Mouse (Mus musculus) testis, adult 2 months (tissue): ENCODE results near the gene Hist1h3g. TPM values are rescaled to one million over a fixed set of nuclear protein-coding genes. Genes with fewer than 3 reads are reported as not detected.
"Not testable (repeated sequence)": the region's sequence is repeated elsewhere in the genome, so short reads cannot be mapped to it uniquely, and the experiment has no call there.

Experiments
- H3K27ac ChIP-seq: fragments of 200-500 bp; 2 replicates; pipeline ENCODE4 v1.5.1; 2012; ENCODE audit warnings: low read depth, low read length; ENCODE audit not compliant: control insufficient read depth, insufficient read depth
- H3K27me3 ChIP-seq: fragments of 200-500 bp; 2 replicates; pipeline ENCODE4 v1.6.1; 2012; ENCODE audit warnings: mild to moderate bottlenecking, low read length, moderate library complexity; ENCODE audit not compliant: control insufficient read depth, insufficient read depth
- H3K36me3 ChIP-seq: fragments of 200-500 bp; 2 replicates; pipeline ENCODE4 v1.6.1; 2012; ENCODE audit warnings: mild to moderate bottlenecking, low read length; ENCODE audit not compliant: control insufficient read depth, insufficient read depth
- H3K4me1 ChIP-seq: fragments of 200-500 bp; 2 replicates; pipeline ENCODE4 v1.6.1; 2012; ENCODE audit warnings: low read length; ENCODE audit not compliant: control insufficient read depth, insufficient read depth
- H3K4me3 ChIP-seq: fragments of 200-500 bp; 2 replicates; pipeline ENCODE4 v1.5.1; 2012; ENCODE audit warnings: low read depth, mild to moderate bottlenecking, low read length, moderate library complexity, mixed read lengths; ENCODE audit not compliant: control insufficient read depth
- CTCF ChIP-seq: fragments of 200-500 bp; IDR thresholded peaks from 2 replicates; pipeline ENCODE4 v1.5.1; 2012; ENCODE audit warnings: low read depth, mild to moderate bottlenecking, inconsistent platforms, low read length, moderate library complexity; ENCODE audit not compliant: control insufficient read depth, insufficient read depth, insufficient replicate concordance
- POLR2A ChIP-seq: fragments of 200-500 bp; IDR thresholded peaks from 2 replicates; pipeline ENCODE4 v1.6.1; 2012; ENCODE audit warnings: low read depth, mild to moderate bottlenecking, inconsistent platforms, low read length, moderate library complexity; ENCODE audit not compliant: control insufficient read depth
- polyA plus RNA-seq: library from polyadenylated mRNA; depleted of rRNA; stranded (reverse); fragments of >200 nt; gene quantifications from 2 replicates; pipeline ENCODE4 v1.2.3, GENCODE M21; 2012

The Hist1h3g gene
- polyA plus RNA-seq, 1 experiment, result 1.3 TPM

DNA sequence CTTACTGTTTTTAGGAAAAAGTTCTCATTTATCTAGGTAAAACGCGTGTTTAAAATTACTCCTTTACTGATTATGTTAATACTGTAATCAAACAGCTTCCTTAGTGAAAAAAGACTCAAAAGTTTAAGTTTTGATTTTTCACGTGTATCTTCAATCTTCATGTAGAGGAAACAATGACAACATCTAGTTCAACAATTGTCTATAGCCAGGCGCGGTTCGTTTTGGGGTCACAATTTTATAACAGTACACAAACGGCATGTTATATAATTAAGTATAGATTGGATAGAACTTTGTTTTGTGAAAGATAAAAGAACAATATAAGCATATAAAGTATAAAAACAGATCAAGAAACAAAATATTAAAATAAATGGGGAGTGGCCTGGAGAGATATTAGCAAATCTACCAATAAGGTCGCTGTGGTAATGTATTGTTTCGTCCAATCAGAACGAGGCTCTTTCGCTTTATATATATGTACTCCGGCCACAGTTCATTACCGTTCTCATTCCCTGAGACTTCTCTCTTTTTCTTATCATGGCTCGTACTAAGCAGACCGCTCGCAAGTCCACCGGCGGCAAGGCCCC lies 40.1 kb downstream of the Hist1h3g start, which contains the start of gene Hist1h3d:
TSS of gene Hist1h3d (plus strand) at position 493 of the 581 bp plus-strand sequence.
- Histone ChIP-seq H3K27ac (0 out of 2 replicates have a peak within 1 kb of the TSS, but pooled peaks have one; percentile 29), H3K27me3 (no peaks in the 10 kb centered on the region; the same call in 1 of the 2 replicates), H3K4me3 (peak within 1 kb of the TSS; percentile 47), H3K4me1 (peaks cover 4% of the 10 kb centered on the region), H3K36me3 (no peaks in the 10 kb centered on the region)
- TF ChIP-seq CTCF, result no peak
- TF ChIP-seq POLR2A, result no peak

DNA sequence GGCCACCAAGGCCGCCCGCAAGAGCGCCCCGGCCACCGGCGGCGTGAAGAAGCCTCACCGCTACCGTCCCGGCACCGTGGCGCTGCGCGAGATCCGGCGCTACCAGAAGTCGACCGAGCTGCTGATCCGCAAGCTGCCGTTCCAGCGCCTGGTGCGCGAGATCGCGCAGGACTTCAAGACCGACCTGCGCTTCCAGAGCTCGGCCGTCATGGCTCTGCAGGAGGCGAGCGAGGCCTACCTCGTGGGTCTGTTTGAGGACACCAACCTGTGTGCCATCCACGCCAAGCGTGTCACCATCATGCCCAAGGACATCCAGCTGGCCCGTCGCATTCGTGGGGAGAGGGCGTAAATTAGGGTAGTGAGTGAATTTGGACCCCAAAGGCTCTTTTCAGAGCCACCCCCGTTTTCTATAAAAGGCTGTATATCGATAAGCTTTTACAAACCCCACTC lies 40.7 kb downstream of the Hist1h3g start:
- H3K27ac ChIP-seq, H3K4me1 ChIP-seq, H3K27me3 ChIP-seq, H3K36me3 ChIP-seq: not testable (repeated sequence)
- H3K4me3 ChIP-seq, result peak overlapping the region; percentile 47

DNA sequence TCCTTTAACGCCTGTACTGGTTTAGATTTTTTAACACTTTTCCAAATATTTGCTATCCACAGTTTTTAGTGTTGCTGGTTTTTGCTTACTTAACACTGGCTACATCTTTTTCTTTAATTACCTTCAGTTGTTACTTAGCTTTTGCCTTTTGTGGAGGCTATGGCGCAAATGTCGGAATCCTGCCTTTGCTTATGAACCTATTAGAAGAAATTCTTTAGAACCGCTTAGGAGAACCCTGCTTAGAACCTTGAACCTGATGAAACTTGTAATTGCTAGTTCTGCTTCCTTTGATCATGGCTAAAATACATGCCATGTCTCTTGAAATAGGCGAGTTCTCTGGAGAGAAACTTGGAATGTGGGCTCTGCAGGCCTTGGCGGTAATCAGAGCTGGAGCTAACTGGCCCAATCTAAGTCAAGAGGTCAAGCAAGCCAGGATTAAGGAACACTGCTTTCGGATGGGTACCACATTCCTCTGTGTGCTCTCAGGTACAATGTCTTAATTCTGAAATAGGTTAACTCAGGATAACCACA lies 41.2 kb downstream of the Hist1h3g start:
- Histone ChIP-seq H3K4me1 (peaks cover 6% of the 10 kb centered on the region), H3K27ac (no peak overlapping the region), H3K36me3 (no peaks in the 10 kb centered on the region), H3K27me3 (no peaks in the 10 kb centered on the region; the same call in 1 of the 2 replicates), H3K4me3 (no peak overlapping the region)
- no peak for TF ChIP-seq CTCF
- no peak for TF ChIP-seq POLR2A

DNA sequence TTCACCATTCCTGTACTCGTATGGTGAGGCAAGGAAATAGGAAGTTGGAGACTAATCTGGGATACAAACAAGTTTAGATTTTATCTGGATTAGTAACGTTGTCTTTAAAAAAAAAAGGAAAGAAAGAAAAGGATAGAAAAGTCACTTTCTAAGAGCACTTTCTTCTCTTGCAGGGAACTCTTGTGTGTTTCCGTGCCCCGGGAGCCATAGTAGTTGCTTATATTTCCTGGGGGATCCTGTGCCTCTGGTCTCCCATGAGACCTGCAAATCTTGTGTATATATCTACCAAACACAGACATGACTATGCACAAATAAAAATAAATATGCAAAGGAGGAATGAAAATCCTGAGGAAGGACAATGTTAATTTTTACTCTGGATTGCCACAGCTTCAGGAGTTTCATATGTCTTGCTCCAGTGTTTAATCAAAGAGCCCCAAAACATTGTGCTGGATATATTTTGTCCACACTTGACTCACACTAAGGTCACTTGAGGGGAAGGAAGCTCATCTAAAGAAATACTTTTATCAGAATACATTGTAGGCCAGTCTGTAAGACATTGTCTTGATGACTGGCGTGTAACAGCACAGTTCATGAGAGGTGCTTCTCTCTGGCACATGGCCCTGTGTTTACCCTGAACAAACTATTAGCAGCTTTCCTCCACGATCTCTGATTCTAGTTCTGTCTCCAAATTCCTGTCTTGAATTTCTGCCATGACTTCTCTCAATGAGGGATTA lies 41.9 kb downstream of the Hist1h3g start:
- H3K27ac ChIP-seq, result no peak overlapping the region
- TF ChIP-seq CTCF, result no peak
- no peak for TF ChIP-seq POLR2A

DNA sequence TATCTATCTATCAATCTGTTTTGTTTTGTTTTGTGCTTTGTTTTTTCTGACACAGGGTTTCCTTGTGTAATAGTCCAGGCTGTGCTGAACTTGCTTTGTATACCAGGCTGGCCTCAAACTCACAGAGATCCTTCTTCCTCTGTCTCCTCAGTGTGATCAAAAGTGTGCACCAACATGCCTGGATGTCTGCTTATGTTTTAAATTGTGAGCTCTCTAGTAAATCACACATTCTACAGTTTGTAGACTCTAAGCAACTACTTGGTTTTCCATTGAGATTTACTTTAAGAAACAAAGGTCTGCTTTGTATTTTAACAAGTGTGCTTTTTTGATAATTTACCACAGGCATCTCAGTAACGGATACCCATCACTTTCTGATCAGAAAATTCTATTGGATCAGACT lies 42.6 kb downstream of the Hist1h3g start:
- TF ChIP-seq CTCF, result no peak
- no peak for TF ChIP-seq POLR2A
- Histone ChIP-seq H3K36me3 (no peaks in the 10 kb centered on the region), H3K4me1 (peaks cover 6% of the 10 kb centered on the region), H3K4me3 (no peak overlapping the region), H3K27ac (no peak overlapping the region), H3K27me3 (no peaks in the 10 kb centered on the region; the same call in 1 of the 2 replicates)

More for the DNA sequence above, 41.9 kb downstream of the Hist1h3g start:
- Histone ChIP-seq H3K27me3 (no peaks in the 10 kb centered on the region; the same call in 1 of the 2 replicates), H3K4me3 (no peak overlapping the region), H3K36me3 (no peaks in the 10 kb centered on the region), H3K4me1 (peaks cover 6% of the 10 kb centered on the region)

DNA sequence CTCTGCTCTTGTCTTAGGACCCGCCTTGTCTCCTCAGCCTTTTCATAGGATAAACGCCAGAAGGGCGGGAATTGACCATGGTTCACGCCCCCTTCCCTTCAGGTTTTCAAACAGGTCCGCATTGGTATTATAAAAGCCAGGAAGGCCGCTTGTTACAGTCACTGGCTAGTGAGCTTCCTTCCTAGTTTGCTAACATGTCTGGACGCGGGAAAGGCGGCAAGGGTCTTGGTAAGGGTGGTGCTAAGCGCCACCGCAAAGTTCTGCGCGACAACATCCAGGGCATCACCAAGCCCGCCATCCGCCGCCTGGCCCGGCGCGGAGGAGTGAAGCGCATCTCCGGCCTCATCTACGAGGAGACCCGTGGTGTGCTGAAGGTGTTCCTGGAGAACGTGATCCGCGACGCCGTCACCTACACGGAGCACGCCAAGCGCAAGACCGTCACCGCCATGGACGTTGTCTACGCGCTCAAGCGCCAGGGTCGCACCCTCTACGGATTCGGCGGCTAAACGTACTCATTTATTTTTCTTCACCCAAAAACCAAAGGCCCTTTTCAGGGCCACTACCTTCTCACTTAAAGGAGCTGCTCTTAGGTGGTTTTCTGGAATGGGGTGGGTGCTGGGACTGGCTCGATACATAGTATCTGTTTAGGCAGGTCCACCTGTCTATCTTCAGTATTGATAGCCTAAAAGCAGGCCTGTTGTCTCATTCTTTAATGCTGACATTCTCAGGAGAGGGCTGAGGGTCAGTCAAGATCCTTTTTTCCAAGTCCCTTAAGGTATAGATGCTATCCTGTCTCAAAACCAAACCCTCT lies 46.4 kb downstream of the Hist1h3g start, which contains the start of gene Hist1h4d:
TSS of gene Hist1h4d (plus strand) at position 191 of the 811 bp plus-strand sequence.
- Histone ChIP-seq H3K27me3 (no peaks in the 10 kb centered on the region; the same call in 1 of the 2 replicates), H3K36me3 (no peaks in the 10 kb centered on the region), H3K4me3 (peak within 1 kb of the TSS; percentile 60), H3K27ac (no peak within 1 kb of the TSS; the same call in 1 of the 2 replicates), H3K4me1 (peaks cover 7% of the 10 kb centered on the region; the same call in 1 of the 2 replicates)
- TF ChIP-seq CTCF, result no peak
- peak; percentile 96 for TF ChIP-seq POLR2A
